Mouse (Mus musculus): Measurements from ENCODE around the gene Nadk. TPM values are rescaled to one million over a fixed set of nuclear protein-coding genes. Genes with fewer than 3 reads are reported as not detected.

Gene Nadk
- 129 TPM in 2 replicates for polyA plus RNA-seq (2012; rRNA removed)

- DNase-seq: peak; percentile 7
Measured at GRCm38 (mm10) chr4:155561661-155562442, at the start of gene Nadk. TSS of gene Nadk (plus strand) at chr4:155562378.

GRCm38 (mm10) chr4:155514810-155515209 lies 47.4 kb upstream of the Nadk start:
- H3K4me3 ChIP-seq (ENCODE audit: control insufficient read depth, insufficient read depth, low read length): no peak overlapping the region
- H3K27me3 ChIP-seq (ENCODE audit: control insufficient read depth, insufficient read depth, low read length): no peaks in the 10 kb centered on the region
- 97% methylated on average over 2 of the region's 2 CpGs for WGBS
- H3K36me3 ChIP-seq (ENCODE audit: control insufficient read depth, insufficient read depth, low read length): no peaks in the 10 kb centered on the region
- H3K4me1 ChIP-seq (replicated peaks; ENCODE audit: control insufficient read depth, insufficient read depth, low read length): peaks cover 2% of the 10 kb centered on the region
- H3K27ac ChIP-seq (ENCODE audit: control insufficient read depth, insufficient read depth, low read length): no peak overlapping the region
- DNase-seq: no peak
- TF ChIP-seq POLR2A (IDR thresholded peaks at IDR 0.05; ENCODE audit: control insufficient read depth, extremely low read depth, insufficient read depth, low read length, poor library complexity): no peak
- TF ChIP-seq CTCF (IDR thresholded peaks at IDR 0.05; ENCODE audit: borderline replicate concordance, control insufficient read depth, extremely low read depth, insufficient read depth, low read length, poor library complexity): no peak

More at GRCm38 (mm10) chr4:155561661-155562442, at the start of gene Nadk:
- peak within 1 kb of the TSS; percentile 54 for H3K4me3 ChIP-seq (ENCODE audit: control insufficient read depth, insufficient read depth, low read length)
- H3K4me1 ChIP-seq (replicated peaks; ENCODE audit: control insufficient read depth, insufficient read depth, low read length): peaks cover 19% of the 10 kb centered on the region
- H3K27me3 ChIP-seq (ENCODE audit: control insufficient read depth, insufficient read depth, low read length): no peaks in the 10 kb centered on the region
- peak within 1 kb of the TSS; percentile 49 for H3K27ac ChIP-seq (ENCODE audit: control insufficient read depth, insufficient read depth, low read length)
- H3K36me3 ChIP-seq (ENCODE audit: control insufficient read depth, insufficient read depth, low read length): peaks cover 26% of the 10 kb centered on the region
- TF ChIP-seq POLR2A (IDR thresholded peaks at IDR 0.05; ENCODE audit: control insufficient read depth, extremely low read depth, insufficient read depth, low read length, poor library complexity) (no peak), CTCF (IDR thresholded peaks at IDR 0.05; ENCODE audit: borderline replicate concordance, control insufficient read depth, extremely low read depth, insufficient read depth, low read length, poor library complexity) (no peak)
- 57% methylated on average over 7 of the region's 7 CpGs for WGBS

DNA sequence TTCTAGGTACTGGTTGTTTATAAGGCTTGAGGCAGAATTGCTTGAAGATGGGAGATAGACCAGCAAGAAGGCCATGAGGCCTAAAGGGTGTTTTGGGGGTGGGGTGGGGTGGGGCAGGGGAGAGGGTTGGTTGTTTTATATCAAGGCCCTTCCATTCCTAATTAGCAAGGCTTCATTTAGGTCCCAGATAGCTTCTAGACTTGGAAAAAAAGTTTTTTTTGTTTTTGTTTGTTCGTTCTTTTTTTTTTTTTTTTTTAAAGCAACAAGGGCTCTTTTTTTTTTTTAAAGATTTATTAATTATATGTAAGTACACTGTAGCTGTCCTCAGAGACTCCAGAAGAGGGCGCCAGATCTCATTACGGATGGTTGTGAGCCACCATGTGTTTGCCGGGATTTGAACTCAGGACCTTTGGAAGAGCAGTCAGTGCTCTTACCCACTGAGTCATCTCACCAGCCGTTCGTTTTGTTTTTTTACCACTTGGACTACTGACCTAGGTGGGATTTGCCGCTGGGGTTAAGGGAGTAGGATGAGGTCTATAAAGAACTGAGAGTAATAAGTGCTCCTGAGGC lies 44.1 kb upstream of the Nadk start:
- DNase-seq: no peak

DNA sequence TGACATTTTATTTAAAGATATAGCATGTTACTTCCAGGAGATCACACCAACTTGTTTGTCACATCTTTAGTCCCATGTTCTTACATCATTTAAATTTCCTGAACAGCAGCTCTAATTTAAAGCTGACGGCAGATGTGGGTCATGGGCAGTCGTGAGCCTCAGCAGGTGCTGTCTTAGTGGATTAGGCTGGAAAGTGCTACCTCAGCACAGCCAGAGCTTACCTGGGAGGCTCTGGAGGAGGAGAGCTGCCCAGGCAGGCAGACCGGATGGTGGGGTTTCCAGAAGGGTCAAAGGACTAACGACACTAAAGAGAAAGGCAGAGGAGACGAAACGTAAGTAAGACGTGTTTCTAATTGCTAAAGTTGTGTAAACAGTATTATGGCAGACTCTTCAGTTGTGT lies 39.9 kb upstream of the Nadk start:
- Histone ChIP-seq H3K4me1 (replicated peaks; ENCODE audit: control insufficient read depth, insufficient read depth, low read length) (no peaks in the 10 kb centered on the region), H3K4me3 (ENCODE audit: control insufficient read depth, insufficient read depth, low read length) (no peak overlapping the region), H3K36me3 (ENCODE audit: control insufficient read depth, insufficient read depth, low read length) (no peaks in the 10 kb centered on the region; the same call in 1 of the 2 replicates), H3K27ac (ENCODE audit: control insufficient read depth, insufficient read depth, low read length) (no peak overlapping the region), H3K27me3 (ENCODE audit: control insufficient read depth, insufficient read depth, low read length) (no peaks in the 10 kb centered on the region)
- 96% methylated on average over 7 of the region's 7 CpGs for WGBS
- DNase-seq: no peak
- TF ChIP-seq CTCF (IDR thresholded peaks at IDR 0.05; ENCODE audit: borderline replicate concordance, control insufficient read depth, extremely low read depth, insufficient read depth, low read length, poor library complexity): no peak
- TF ChIP-seq POLR2A (IDR thresholded peaks at IDR 0.05; ENCODE audit: control insufficient read depth, extremely low read depth, insufficient read depth, low read length, poor library complexity): no peak

More for the DNA sequence above, 44.1 kb upstream of the Nadk start:
- 89% methylated on average over 7 of the region's 7 CpGs for WGBS
- Histone ChIP-seq H3K4me3 (ENCODE audit: control insufficient read depth, insufficient read depth, low read length) (no peak overlapping the region), H3K36me3 (ENCODE audit: control insufficient read depth, insufficient read depth, low read length) (no peaks in the 10 kb centered on the region), H3K27me3 (ENCODE audit: control insufficient read depth, insufficient read depth, low read length) (no peaks in the 10 kb centered on the region), H3K27ac (ENCODE audit: control insufficient read depth, insufficient read depth, low read length) (no peak overlapping the region), H3K4me1 (replicated peaks; ENCODE audit: control insufficient read depth, insufficient read depth, low read length) (no peaks in the 10 kb centered on the region)
- no peak for TF ChIP-seq POLR2A (IDR thresholded peaks at IDR 0.05; ENCODE audit: control insufficient read depth, extremely low read depth, insufficient read depth, low read length, poor library complexity)
- no peak for TF ChIP-seq CTCF (IDR thresholded peaks at IDR 0.05; ENCODE audit: borderline replicate concordance, control insufficient read depth, extremely low read depth, insufficient read depth, low read length, poor library complexity)

- no peak overlapping the region for H3K4me3 ChIP-seq (ENCODE audit: control insufficient read depth, insufficient read depth, low read length)
- no peaks in the 10 kb centered on the region for H3K27me3 ChIP-seq (ENCODE audit: control insufficient read depth, insufficient read depth, low read length)
- DNase-seq: no peak
- 96% methylated on average over 5 of the region's 5 CpGs for WGBS
- H3K36me3 ChIP-seq (ENCODE audit: control insufficient read depth, insufficient read depth, low read length): peaks cover 19% of the 10 kb centered on the region
- no peaks in the 10 kb centered on the region for H3K4me1 ChIP-seq (replicated peaks; ENCODE audit: control insufficient read depth, insufficient read depth, low read length)
- TF ChIP-seq POLR2A (IDR thresholded peaks at IDR 0.05; ENCODE audit: control insufficient read depth, extremely low read depth, insufficient read depth, low read length, poor library complexity) (no peak), CTCF (IDR thresholded peaks at IDR 0.05; ENCODE audit: borderline replicate concordance, control insufficient read depth, extremely low read depth, insufficient read depth, low read length, poor library complexity) (no peak)
- H3K27ac ChIP-seq (ENCODE audit: control insufficient read depth, insufficient read depth, low read length): no peak overlapping the region
Measured at GRCm38 (mm10) chr4:155525751-155526150, 36.4 kb upstream of the Nadk start.

GRCm38 (mm10) chr4:155529294-155529693 lies 32.9 kb upstream of the Nadk start:
- Histone ChIP-seq H3K27ac (ENCODE audit: control insufficient read depth, insufficient read depth, low read length) (no peak overlapping the region), H3K36me3 (ENCODE audit: control insufficient read depth, insufficient read depth, low read length) (peaks cover 29% of the 10 kb centered on the region), H3K27me3 (ENCODE audit: control insufficient read depth, insufficient read depth, low read length) (no peaks in the 10 kb centered on the region), H3K4me3 (ENCODE audit: control insufficient read depth, insufficient read depth, low read length) (no peak overlapping the region), H3K4me1 (replicated peaks; ENCODE audit: control insufficient read depth, insufficient read depth, low read length) (no peaks in the 10 kb centered on the region)
- TF ChIP-seq POLR2A (IDR thresholded peaks at IDR 0.05; ENCODE audit: control insufficient read depth, extremely low read depth, insufficient read depth, low read length, poor library complexity): no peak
- no peak for TF ChIP-seq CTCF (IDR thresholded peaks at IDR 0.05; ENCODE audit: borderline replicate concordance, control insufficient read depth, extremely low read depth, insufficient read depth, low read length, poor library complexity)
- DNase-seq: no peak
- WGBS: 77% methylated on average over 3 of the region's 3 CpGs
